8 mouse cellular contexts compared by ENCODE assay signal in genomic region chr17:56510473-56510969, GRCm38 (mm10). TPM values are rescaled to one million over a fixed set of nuclear protein-coding genes. Genes with fewer than 3 reads are reported as not detected.
A peak's percentile ranks its signal among the peaks of the same experiment; 100 is the strongest.
DNase-seq lines count a peak whose midpoint lies in the region; ATAC-seq lines count a peak whose summit lies in the region.
"Had no signal": no experiment of that assay in that cellular context is flagged by ENCODE, and none has a peak within 500 bp of the region (broad histone marks: within the 10 kb centered on the region; RNA-seq: fewer than 3 reads in every experiment).

No protein-coding gene starts in this region.

- peaks cover 9% of the 10 kb centered on the region for H3K9me3 ChIP-seq in heart, embryonic 16.5 days (replicated peaks; ENCODE audit: control insufficient read depth, low read length)
- H3K9me3 ChIP-seq in liver, embryonic 12.5 days (replicated peaks) = no peaks in the 10 kb centered on the region

- no peak overlapping the region for H3K9ac ChIP-seq in heart, embryonic 16.5 days (ENCODE audit: low read length)
- H3K9ac ChIP-seq in liver, embryonic 12.5 days = no peak overlapping the region

- peaks cover 63% of the 10 kb centered on the region for H3K27me3 ChIP-seq in heart, embryonic 16.5 days (ENCODE audit: control insufficient read depth, insufficient read depth, low read length)
- peaks cover 87% of the 10 kb centered on the region for H3K27me3 ChIP-seq in liver, embryonic 12.5 days (replicated peaks)

- WGBS in heart, embryonic 16.5 days = 19% methylated on average over 27 of the region's 27 CpGs
- WGBS in liver, embryonic 12.5 days (ENCODE audit: insufficient replicate concordance) = 22% methylated on average over 27 of the region's 27 CpGs

- no peak overlapping the region for H3K4me2 ChIP-seq in heart, embryonic 16.5 days (ENCODE audit: low read depth, low read length)
- peak overlapping the region; percentile 24; the same call in 1 of the 2 replicates for H3K4me2 ChIP-seq in liver, embryonic 12.5 days

- no peak overlapping the region for H3K27ac ChIP-seq in heart, embryonic 16.5 days (ENCODE audit: low read length)
- H3K27ac ChIP-seq in liver, embryonic 12.5 days = no peak overlapping the region

- intact Hi-C loops in left cerebral cortex, postnatal 36 days (cut with DNase I) = no loop called here

- DNase-seq in left cerebral cortex, postnatal 36 days (ENCODE audit: low spot score in 2 of 2) = peak; percentile 25 to 61
- DNase-seq in left cerebral cortex, adult 9 months (ENCODE audit: low spot score in 2 of 2) = no peak
- DNase-seq in cerebellum, postnatal 10 days = peak; percentile 90 to 94
- DNase-seq in kidney, adult 18-20 months = no peak
- no peak for DNase-seq in lung, adult 18-20 months

- peaks cover 4% of the 10 kb centered on the region; the same call in 1 of the 2 replicates for H3K4me1 ChIP-seq in heart, embryonic 16.5 days (ENCODE audit: control insufficient read depth, insufficient read depth, low read length)
- peaks cover 22% of the 10 kb centered on the region for H3K4me1 ChIP-seq in liver, embryonic 12.5 days

- ATAC-seq in heart, embryonic 16.5 days (replicated peaks; ENCODE audit: extremely low read depth, insufficient read depth, low FRiP score) = no peak
- no peak for ATAC-seq in liver, embryonic 12.5 days

- H3K36me3 ChIP-seq in heart, embryonic 16.5 days (ENCODE audit: control insufficient read depth, insufficient read depth) = no peaks in the 10 kb centered on the region
- H3K36me3 ChIP-seq in liver, embryonic 12.5 days = no peaks in the 10 kb centered on the region

- H3K4me3 ChIP-seq in heart, embryonic 16.5 days (ENCODE audit: low read length) = 0 out of 2 replicates have a peak overlapping the region, but pooled peaks have one; percentile 25
- H3K4me3 ChIP-seq in liver, embryonic 12.5 days = no peak overlapping the region

RNA-seq across cellular contexts. Expression of gene Znrf4, which starts 1.7 kb away (rescaled TPM):
- total RNA-seq in left cerebral cortex, postnatal 36 days (2021) = not detected
- polyA plus RNA-seq in heart, embryonic 16.5 days (2015; fragmentation: Nextera tagmentation; extraction: Ambion mirVana) = not detected in 2 replicates
- not detected in 2 replicates for polyA plus RNA-seq in liver, embryonic 12.5 days (2016; fragmentation: Nextera tagmentation; extraction: Ambion mirVana)
- polyA plus RNA-seq: lung, embryonic 16.5 days had no signal

RNA-seq across cellular contexts. Expression of gene Ptprs, which starts 34.2 kb away (rescaled TPM):
- 100 to 1,000 TPM; 576 to 675 TPM for total RNA-seq in left cerebral cortex, postnatal 36 days (2021)
- 33.9 and 39.7 TPM in 2 replicates for polyA plus RNA-seq in heart, embryonic 16.5 days (2015; fragmentation: Nextera tagmentation; extraction: Ambion mirVana)
- 19.3 and 21.2 TPM in 2 replicates for polyA plus RNA-seq in liver, embryonic 12.5 days (2016; fragmentation: Nextera tagmentation; extraction: Ambion mirVana)

RNA-seq across cellular contexts. Expression of gene Gm20219, which starts 43.7 kb away (rescaled TPM):
- total RNA-seq in left cerebral cortex, postnatal 36 days (2021) = 1 to 10 TPM; 1.3 to 3.5 TPM
- polyA plus RNA-seq in heart, embryonic 16.5 days (2015; fragmentation: Nextera tagmentation; extraction: Ambion mirVana) = 0.62 and 1.2 TPM in 2 replicates
- polyA plus RNA-seq in liver, embryonic 12.5 days (2016; fragmentation: Nextera tagmentation; extraction: Ambion mirVana) = 0.20 and 0.25 TPM in 2 replicates

Comparison
In these comparisons a context has a peak if more than half of its experiments do, and no peak if none do; other contexts are left out.
1. DNase-seq: peak in left cerebral cortex, postnatal 36 days (2 of 2) and cerebellum, postnatal 10 days (2 of 2); none in left cerebral cortex, adult 9 months (0 of 2), kidney, adult 18-20 months (single experiment) and lung, adult 18-20 months (0 of 2).